Mouse (Mus musculus): ENCODE measurements around the gene Trcg1.
"Not testable (repeated sequence)": the region's sequence is repeated elsewhere in the genome, so short reads cannot be mapped to it uniquely, and the experiment has no call there.

The Trcg1 gene

DNA sequence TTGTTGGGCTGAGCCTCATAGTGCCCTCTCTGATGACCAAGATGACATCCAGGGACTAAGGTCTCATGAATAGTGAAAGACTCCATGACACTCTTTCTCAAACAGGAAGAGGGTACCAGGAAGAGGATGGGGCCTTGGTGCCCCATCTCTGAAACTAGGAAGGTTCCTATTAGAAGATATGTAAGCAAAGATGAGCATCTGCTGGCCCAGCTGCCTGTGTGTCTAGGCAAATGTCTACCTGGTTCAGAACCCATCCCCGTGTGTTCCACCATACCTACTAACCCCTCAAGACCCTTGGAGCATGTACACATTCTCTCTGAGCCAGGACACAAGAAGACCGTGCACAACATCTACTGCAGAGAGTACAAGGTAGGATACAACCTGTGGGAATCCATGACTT lies at the start of gene Trcg1:
TSS of gene Trcg1 (plus strand) at position 301 of the 400 bp plus-strand sequence.
- no peak for DNase-seq

DNA sequence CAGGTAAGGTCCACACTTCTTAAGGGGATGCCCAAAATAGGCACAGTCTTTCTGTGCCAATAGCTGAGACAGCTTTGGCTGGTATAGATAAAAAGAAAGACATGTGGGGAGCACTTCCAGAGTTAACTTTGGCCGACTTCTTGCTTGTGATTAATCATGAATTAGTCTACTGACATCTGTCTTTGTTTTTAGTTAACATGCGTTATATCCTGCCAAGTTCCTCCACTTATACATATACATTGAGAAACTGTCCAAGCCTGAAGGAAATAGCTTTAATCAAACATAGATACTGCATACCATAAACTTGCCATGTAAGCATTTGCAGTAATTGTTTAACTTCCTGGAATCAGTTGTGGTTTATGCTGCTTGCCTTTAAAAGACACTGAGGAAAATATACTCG lies 39.6 kb upstream of the Trcg1 start:
- no peak for DNase-seq

DNA sequence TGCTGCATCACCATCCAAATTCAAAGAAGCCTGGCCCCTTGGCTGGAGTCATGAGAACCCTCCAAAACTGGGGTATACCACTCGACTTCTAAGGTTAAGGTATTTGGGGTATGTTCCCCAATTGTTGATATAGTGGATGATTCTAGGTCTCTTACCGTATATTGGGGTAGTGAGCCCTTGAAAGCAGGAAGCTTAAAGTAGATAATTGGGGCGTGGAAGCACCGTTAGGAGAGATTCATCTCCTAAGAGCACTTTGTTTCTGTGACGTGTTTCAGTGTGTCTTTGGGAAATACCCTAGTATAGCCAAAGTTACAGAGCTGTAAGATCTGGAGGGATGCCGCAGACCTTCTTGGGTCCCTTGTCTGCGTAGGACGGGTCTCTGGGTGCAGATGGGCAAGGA lies 38.9 kb upstream of the Trcg1 start:
- DNase-seq = no peak

DNA sequence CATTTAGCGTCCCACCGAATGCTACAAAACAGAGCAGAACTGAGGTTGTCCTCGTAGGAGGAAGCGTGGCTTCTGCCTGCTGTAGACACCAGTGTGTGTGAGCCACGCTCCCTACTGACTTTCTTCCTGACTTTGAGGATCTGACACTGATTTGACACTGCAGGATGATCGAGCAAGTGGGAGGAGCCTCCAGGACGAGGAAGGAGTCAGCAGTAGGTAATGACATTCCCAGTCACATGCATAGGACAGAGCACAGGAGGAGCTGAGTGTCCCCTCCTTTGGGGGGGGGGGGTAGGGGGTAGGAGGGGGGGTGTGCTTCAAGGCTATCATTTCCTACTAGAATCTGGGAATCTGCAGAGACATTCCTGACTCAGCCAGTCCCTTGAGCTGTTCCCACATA lies 33.4 kb upstream of the Trcg1 start:
- DNase-seq = no peak

DNA sequence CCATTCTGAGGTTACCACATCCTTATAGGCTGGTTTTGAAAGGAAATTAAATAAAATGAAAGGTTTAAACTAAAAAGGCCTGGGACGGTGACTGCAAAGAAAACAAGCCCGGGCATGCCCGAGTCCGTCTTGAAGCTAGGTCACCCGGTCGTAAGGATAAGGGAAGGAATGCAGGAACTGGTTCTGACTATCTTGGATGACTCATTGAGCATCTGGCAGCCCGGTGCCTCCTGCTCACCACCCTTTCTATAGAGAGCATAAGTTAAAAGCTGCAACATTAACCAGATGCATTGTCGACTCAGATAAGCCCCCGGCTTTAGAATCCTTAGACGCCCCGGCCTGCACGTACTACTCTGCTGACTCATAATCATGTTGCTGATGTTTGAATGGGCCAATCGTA lies 32.8 kb upstream of the Trcg1 start:
- DNase-seq = not testable (repeated sequence)

DNA sequence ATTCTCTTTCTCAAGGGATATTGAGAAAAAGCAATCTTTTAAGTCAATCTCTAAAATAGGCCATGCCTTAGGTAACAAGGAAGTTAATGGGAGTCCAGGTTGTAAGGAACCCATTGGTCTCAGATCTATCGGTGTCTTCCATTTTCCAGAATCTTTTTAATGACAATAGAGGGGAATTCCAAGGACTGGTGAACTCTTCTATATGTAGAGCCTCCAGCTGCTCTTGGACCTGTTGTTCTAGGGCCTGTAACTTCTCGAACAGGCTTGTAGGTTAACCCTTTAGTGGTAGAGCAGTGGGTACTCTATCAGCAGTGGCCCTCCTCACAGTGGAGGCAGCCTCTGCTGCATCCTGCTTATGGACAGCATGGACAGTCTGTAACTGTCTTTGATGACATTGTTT lies 29.5 kb upstream of the Trcg1 start:
- DNase-seq = no peak

DNA sequence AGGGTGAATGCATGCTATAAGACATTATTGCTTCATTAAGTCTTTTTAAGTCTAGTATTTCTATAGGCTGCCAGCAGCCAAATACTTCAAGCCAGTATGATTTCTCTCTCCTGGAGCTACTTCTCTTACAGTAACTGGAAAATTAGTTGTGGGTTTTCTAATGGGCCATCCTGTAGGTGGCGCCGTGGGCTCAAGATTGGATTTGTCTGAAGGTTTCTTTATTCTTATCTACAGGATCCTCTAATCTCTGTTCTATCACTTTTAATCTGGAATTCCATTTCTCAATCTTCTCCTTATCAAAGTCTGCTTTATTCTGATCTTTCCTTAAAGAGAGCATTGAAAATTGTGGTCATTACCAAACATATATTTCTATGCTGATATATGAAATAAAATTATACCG lies 27.0 kb upstream of the Trcg1 start:
- peak; percentile 44 for DNase-seq

DNA sequence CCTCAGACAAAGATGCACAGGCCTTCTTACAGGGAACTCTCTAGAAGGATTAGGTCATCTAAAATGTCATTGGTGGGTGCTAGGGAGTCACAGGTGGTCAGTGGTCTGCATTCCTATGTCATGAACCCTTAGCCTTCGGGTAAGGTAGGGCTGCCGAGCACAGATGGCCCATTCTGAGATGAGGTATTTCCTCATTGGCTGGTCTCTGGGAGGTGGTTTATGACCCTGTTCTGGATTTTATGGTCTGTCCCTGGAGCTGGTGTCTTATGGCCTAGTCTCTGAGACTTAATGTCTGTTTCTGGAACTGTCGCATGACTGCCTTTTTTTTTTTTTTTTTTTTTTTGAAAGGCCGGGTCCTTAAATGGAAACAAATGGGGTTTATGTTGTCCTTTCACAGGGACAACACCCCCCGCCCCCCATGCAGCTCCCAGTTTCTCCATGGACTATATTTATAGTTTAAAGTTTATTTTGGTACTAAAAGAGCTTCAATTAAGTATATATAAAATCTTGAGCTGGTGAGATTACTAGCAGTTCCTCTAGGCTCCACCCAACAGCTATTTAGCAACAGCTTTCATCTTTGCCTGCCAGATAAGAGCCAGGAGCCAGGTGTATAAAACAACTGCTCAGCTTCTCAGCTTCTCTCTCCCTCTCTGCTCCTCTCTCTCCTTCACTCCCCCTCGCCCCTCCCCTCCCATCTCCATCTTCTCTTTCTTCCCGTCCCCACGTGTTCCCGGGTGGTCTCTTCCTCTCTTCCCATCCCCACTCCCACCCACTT lies 23.7 kb upstream of the Trcg1 start:
- no peak for DNase-seq

DNA sequence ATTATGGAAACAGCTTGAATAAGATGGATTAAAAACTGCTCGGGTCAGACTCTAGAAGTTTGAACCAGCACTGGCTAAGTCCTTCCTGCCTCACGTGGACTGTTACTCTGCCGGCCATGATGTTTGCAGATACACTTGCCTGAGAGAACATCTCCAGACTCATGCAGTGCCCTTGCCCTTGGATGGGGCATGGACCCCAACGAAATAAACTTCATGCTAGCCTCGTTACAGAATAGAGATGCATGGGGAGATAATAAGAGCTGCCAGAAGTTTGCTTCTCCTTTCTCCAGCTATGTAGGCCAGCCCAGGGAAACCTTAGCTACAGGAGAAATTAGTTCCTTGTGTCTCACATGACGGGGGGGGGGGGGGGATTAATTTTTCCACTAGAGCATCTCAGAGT lies 21.9 kb upstream of the Trcg1 start:
- DNase-seq = no peak

DNA sequence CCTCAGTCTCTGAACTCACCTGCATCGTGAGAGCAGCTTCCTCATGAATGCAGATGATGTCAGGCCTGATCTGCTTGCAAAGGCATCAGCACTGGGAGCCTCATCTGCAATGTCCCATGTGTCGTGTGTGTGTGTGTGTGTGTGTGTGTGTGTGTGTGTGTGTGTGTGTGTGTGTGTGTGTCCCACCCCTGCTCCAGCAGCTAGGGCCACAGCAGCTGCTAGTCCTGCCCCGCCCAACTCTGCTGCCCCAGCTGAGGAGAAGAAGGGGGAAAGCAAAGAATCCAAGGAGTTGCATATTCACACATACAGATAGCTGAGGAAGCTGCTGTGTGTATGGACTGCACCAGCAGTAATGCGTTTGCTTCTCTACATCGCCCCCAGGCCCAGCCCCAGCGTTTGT lies 19.1 kb upstream of the Trcg1 start:
- DNase-seq = no peak

DNA sequence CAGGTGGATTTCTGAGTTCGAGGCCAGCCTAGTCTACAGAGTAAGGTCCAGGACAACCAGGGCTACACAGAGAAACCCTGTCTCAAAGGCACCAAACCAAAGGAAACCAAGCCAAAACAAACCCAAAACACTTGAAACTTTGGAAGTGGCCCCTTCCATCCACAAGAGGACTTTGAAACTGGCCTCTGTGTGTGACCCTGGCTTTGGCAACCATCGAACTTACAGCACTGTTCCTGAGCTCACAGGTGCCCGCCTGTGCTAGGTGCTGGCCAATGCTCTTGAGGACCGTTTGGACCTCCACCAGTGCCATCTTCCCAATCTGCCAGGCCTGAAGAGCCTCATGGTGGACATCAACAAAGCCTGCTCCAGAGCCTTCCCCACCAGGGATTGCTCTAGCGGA lies 17.6 kb upstream of the Trcg1 start:
- DNase-seq = peak; percentile 32

DNA sequence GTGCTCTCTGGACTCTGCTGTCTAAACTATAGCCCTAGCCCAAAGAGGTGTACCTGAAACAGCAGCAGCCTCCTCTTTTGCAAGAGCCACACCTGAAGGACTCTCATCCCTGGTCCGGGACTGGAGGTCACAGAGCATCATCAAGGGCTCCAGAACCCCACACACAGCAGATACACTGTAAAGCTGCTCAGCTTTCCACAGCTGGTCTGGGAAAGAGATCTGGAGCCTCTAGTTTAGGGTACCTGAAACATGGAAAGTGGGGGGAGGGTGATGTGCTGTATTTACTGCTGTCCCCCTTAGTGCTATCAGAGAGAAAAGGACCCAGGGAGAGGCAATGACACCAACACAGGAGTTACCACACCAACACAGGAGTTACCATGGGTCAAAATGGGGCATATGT lies 16.8 kb upstream of the Trcg1 start:
- no peak for DNase-seq

DNA sequence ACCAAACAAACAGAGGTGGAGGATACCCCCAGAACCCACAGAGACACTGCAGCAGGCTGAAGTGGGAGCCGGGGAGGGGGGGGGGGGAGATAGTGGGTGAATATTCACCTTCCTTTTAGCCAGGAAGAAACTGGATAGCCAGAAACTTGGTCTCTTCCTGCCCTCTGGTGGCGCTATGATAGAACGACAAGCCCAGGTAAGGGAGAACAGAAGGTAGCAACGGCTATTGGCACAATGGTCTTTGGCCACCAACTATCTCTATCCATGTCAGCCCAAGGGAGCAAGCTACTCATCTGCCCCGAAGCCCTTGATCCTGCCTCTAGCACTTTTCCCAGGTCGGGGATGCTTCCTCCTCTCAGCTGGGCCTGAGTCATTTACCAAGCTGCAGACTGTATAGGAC lies 16.0 kb upstream of the Trcg1 start:
- DNase-seq = peak; percentile 71

DNA sequence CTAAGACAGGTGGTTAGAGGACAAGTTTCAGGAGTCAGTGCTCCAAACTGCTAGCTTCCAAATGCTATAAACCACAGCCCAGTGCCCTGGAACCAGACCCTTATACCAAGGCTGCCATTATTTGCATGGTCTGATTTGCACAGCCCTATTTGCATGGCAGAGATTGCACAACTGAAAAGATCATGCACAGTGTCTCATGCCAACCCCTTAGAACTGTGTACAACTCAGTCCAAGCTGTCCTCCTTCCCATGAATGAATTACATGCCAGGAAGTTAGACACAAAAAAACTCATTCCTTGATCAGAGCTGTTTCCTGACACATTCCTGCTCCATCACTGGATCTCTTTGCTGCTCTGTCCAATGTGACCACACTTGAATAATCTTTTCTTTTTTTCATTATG lies 13.0 kb upstream of the Trcg1 start:
- no peak for DNase-seq

DNA sequence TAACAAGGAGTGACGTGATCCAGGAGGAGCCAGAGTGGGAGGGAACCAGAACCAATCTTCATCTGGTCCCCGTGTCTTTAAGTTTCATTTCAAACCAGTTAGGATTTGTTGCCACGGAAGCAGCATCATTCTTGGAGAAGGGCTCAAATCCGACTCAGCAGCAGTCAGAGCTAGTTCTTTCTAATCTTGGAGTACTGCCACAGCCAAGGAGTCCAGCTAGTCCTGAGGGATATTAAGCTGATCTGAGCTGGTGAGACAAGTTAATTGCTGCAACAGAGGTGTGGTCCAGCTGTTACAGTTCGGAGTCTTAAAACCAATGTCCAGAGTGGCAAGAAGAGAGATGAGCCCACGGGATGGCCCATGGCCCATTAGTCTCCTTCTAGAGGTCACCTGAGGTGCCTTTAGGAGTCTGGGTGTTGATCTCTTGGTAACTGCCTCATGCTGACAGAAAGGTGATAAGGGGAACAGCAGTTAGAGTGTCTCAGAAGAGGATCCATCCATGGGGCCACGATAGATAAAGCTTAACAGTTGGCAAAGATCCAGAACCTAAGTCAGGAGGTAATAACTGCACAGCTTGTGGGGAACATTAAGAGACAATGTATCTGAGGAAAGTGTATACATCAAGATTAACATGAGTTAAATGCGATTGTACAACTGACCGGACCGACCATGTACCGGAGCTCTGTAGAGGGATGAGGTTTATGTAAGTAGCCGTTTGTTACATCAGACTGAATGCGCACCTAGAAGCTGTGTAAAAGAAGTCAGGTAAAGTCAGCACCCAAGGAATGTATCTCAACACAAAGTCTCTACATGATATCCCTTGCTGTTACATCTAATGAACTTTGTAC lies 10.4 kb upstream of the Trcg1 start:
- DNase-seq = peak; percentile 54

DNA sequence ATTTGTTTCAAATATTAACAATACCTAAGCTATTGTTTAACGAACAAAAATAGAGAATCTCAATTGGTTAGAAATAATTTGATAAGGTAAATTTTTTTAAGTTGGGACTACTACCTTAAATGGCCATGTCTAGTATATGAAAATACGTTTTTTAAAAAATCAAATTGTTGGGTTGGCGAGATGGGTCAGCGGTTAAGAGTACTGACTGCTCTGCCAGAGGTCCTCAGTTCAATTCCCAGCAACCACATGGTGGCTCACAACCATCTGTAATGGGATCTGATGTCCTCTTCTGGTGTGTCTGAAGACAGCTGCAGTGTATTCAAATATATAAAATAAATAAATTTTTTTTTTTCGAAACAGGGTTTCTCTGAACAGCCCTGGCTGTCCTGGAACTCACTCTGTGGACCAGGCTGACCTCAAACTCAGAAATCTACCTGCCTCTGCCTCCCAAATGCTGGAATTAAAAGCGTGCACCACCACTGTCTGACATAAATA lies 9.7 kb upstream of the Trcg1 start:
- not testable (repeated sequence) for DNase-seq

DNA sequence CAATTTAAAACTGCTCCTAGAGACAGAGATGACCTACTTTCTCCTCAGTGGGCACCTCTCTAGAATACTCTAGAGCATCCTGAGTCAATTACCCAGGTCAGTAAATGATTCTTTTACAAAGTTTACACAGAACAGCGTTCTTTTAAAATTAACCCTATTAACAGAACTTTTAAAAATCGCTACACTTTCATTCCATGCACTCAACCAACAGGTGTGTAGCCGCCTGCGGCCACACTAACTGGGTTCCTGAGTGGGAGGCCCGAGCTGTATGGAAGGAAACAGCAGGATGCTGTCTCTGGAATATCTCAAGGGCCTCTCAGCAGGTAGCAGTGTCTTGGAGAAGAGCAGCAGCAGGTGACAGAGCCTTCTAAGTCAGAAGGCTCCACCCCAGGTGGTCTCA lies 9.2 kb upstream of the Trcg1 start:
- DNase-seq = peak; percentile 64

DNA sequence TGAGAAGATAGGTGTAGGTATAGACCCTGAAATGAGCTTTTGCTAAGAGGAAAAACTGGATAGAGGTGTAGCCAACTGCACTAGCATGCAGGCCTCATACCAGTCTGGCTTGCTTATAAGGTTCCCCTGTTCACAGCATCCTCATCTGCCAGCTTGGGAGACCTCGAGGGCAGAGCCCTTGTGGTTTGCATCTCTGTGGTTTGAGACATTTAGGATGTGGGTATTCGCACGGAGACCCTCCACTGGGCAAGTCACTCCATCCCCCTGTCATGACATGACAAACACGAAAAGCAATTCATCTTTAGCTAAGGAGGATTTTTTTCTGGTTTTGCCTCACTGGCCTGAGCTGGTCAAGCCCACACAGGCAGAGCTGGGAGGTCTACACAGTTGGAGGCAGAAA lies 8.2 kb upstream of the Trcg1 start:
- no peak for DNase-seq

DNA sequence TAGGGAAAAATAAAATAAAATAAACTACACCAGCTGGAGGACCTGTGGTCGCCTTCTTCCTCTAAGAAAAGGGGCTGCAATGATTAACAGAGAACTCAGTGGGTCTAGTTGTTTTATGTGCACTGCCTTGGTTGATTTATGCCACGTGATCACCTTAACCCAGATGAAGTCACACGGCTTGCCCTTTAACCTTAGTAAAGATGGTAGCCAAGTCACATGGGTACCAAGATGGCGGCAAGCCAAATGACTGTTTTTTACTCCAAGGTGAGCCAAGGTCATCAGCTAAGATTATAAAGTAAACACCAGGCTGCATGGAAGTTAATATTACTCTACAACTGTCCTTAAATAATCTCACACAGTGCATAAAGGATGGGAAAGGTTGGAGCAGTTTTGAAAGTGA lies 6.6 kb upstream of the Trcg1 start:
- peak; percentile 96 for DNase-seq

DNA sequence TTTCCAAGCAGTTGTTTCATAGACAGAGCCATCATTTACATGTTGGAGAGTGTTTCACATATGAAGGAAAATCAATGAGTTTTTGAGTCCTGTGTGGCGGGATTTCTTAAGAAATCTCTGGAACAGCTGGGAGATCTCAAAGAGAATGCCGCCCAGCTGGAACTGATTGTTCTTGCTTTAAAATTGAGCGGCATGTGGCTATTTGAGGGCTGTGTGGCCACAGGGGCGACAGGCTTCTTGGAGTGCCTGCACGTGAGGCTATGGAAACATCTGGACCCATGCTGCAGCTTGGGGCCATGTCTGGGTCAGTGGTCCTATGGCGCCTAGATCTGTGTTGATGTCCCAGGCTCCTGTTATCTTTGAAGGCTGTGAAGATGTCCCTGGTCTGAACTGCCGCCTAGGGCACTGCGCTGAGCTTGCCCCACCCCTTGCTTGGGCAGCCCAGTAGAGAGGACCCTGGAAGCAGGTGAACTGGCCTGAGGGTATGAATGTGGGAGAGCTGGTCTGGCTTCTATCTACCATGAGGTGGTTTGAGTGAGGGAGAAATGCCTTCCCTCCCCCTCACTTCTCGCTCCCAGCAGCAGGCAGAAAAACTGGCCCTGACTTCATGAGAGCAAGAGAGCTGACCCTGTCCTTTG lies 6.1 kb upstream of the Trcg1 start:
- DNase-seq = peak; percentile 23

DNA sequence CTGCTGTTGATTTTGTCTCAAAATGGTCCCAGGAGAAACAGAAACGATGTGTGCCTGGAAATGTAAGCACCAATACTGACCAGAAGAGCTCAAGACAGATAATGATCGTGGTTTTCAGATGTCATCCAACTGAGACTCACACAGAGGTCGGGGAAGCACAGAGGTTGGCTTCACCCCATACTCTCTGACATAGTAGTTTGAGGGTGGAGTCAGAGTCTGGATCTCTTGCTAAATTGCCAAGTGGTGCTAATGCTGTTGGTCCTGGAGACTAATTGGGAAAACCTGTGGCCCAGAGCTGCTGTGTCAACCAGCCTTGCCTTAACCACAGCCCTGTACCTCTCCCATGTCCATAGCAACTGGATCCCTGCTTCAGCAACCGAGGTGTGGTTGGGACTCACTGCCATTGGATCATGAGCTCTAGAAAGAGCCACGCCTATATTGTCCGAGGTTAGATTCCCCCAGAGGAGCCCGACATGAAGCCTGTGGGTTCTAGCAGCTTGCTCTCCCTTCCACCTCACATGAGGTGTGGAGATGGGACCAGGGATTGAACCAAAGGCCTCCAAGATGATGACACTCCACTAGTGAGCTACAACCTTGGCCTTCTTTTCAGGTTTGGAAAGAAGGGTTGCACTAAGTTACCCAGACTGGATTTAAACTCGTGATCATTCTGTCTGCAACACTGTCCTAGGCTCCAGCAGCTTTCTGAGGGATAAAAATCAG lies 4.7 kb upstream of the Trcg1 start:
- no peak for DNase-seq

DNA sequence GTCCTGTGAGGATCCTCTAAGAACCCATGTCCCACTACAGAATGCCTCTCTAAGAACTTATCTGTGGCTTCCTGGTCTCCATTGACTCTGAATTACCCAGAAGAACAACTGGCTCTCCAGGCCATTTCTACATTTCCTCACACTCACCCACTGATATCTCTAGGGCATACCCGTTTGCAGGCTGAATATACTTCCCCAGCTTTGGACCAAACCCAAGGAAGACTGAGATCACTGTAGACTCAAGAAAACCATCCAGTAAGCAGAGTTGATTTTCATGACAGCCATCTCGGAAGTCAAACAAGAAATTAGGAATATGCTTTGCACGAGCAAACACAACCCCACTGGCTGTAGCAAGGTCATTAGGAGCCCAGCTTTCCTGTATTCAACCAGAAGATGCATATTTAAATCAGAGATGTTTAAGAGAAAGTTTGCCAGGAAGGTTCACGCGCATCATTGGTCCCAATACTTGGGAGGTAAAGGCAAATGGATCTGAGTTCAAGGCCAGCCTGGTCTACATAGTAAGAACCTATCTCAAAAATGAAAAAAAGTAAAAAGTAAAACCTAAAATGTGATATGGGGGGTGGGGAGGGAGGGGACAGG lies 3.9 kb upstream of the Trcg1 start:
- no peak for DNase-seq

DNA sequence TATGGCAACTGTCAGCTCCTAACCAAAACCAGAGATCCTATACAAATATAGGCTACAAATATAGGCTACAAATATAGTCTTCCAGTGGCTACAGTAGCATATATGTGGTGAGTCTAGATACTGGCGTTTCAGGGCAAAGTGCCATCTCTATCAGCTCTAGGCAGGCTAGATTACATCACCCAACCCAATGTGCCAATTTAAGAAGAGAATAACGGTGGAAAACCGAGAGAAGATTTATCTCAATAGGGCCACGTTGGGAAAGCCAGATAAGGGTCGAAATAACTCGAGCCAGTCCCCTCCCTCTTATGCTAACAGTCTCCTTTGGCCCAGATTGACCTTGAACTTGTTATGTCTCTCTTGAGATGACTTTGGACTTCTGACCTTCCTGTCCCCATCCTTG lies 3.2 kb upstream of the Trcg1 start:
- DNase-seq = no peak
